Mouse (Mus musculus) E14TG2a.4 (cell line): ENCODE results near the gene Sell.

Source experiments
- H3K27me3 ChIP-seq: 2 replicates; pipeline ENCODE4 v1.6.1; 2014; ENCODE audit warnings: low read length, control low read depth; ENCODE audit not compliant: insufficient read depth
- H3K36me3 ChIP-seq: 2 replicates; pipeline ENCODE4 v1.6.1; 2014; ENCODE audit warnings: low read length, control low read depth; ENCODE audit not compliant: insufficient read depth
- H3K4me1 ChIP-seq: replicated peaks from 2 replicates; pipeline ENCODE4 v1.6.1; 2014; ENCODE audit warnings: low read depth, low read length, control low read depth
- H3K4me3 ChIP-seq: replicated peaks from 2 replicates; pipeline ENCODE4 v1.5.1; 2014; ENCODE audit warnings: mild to moderate bottlenecking, low read length
- H3K9me3 ChIP-seq: 2 replicates; pipeline ENCODE4 v1.6.1; 2014; ENCODE audit warnings: low read length, control low read depth
- CTCF ChIP-seq: conservative IDR thresholded peaks from 2 replicates; pipeline ENCODE4 v1.5.1; 2014; ENCODE audit warnings: low read length
- NANOG ChIP-seq: IDR thresholded peaks from 2 replicates; pipeline ENCODE4 v1.6.1; 2014; ENCODE audit warnings: borderline replicate concordance, low read length, mixed read lengths
- POU5F1 ChIP-seq: IDR thresholded peaks from 2 replicates; pipeline ENCODE4 v1.6.1; 2014; ENCODE audit warnings: low read length, borderline replicate concordance

Sell gene

DNA sequence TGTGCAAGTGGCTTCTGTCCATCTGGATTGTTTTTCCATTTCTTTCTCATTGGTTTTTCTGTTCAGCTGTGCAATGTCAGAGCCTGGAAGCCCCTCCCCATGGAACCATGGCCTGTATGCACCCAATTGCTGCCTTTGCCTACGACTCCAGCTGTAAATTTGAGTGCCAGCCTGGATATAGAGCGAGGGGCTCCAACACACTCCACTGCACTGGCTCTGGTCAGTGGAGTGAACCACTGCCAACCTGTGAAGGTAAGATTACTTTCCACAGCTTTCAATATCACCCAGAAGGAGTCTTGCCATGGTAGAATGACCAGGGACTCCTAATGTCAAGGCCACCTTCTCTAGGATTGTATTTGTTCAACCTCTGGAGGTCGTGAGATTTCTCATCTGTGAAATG is 68.2 kb downstream of the Sell start:
- no peaks in the 10 kb centered on the region for H3K36me3 ChIP-seq
- H3K4me3 ChIP-seq, result no peak overlapping the region
- no peak for TF ChIP-seq CTCF
- TF ChIP-seq POU5F1, result no peak
- no peak for TF ChIP-seq NANOG

GRCm38 (mm10) chr1:164132609-164133008 is 70.8 kb downstream of the Sell start:
- H3K4me1 ChIP-seq, result no peaks in the 10 kb centered on the region
- no peaks in the 10 kb centered on the region for H3K36me3 ChIP-seq
- 0 out of 2 replicates have a peak, but pooled peaks cover 5% of the 10 kb centered on the region for H3K9me3 ChIP-seq
- H3K27me3 ChIP-seq, result no peaks in the 10 kb centered on the region
- TF ChIP-seq NANOG (no peak), POU5F1 (no peak), CTCF (no peak)
- H3K4me3 ChIP-seq, result no peak overlapping the region

More for the DNA sequence above, 68.2 kb downstream of the Sell start:
- Histone ChIP-seq H3K4me1 (no peaks in the 10 kb centered on the region), H3K9me3 (0 out of 2 replicates have a peak, but pooled peaks cover 5% of the 10 kb centered on the region), H3K27me3 (no peaks in the 10 kb centered on the region)
